ENCODE assay signal across 30 mouse cellular contexts in genomic region chr5:44196167-44196566, GRCm38 (mm10). TPM values are rescaled to one million over a fixed set of nuclear protein-coding genes. Genes with fewer than 3 reads are reported as not detected.
DNase-seq lines count a peak whose midpoint lies in the region; ATAC-seq and TF ChIP-seq lines count a peak whose summit lies in the region.
"Had no signal": no experiment of that assay in that cellular context is flagged by ENCODE, and none has a peak within 500 bp of the region (broad histone marks: within the 10 kb centered on the region; RNA-seq: fewer than 3 reads in every experiment).

No protein-coding gene starts in this region.

- H3K4me1 ChIP-seq in liver, embryonic 12.5 days = peaks cover 41% of the 10 kb centered on the region
- H3K4me1 ChIP-seq in cerebellum, adult 2 months (ENCODE audit: control insufficient read depth, insufficient read depth, low read length) = peaks cover 6% of the 10 kb centered on the region; the same call in 1 of the 2 replicates
- H3K4me1 ChIP-seq: embryonic facial prominence, embryonic 10.5 days; forebrain, embryonic 10.5 days; hindbrain, embryonic 10.5 days; kidney, embryonic 15.5 days; neural tube, embryonic 12.5 days had no signal

- no peaks in the 10 kb centered on the region for H3K27me3 ChIP-seq in liver, embryonic 12.5 days (replicated peaks)
- H3K27me3 ChIP-seq in cerebellum, adult 2 months (ENCODE audit: control insufficient read depth, insufficient read depth, low read length) = no peaks in the 10 kb centered on the region
- H3K27me3 ChIP-seq: heart, embryonic 12.5 days; kidney, embryonic 15.5 days; neural tube, embryonic 12.5 days had no signal

- H3K9ac ChIP-seq in liver, embryonic 12.5 days = no peak overlapping the region
- H3K9ac ChIP-seq: heart, embryonic 12.5 days; kidney, embryonic 15.5 days; neural tube, embryonic 12.5 days had no signal

- H3K27ac ChIP-seq in liver, embryonic 12.5 days = peak overlapping the region; percentile 32; the same call in 1 of the 2 replicates
- no peak overlapping the region for H3K27ac ChIP-seq in cerebellum, adult 2 months (ENCODE audit: insufficient read depth, low read length)
- H3K27ac ChIP-seq: embryonic facial prominence, embryonic 10.5 days; forebrain, embryonic 10.5 days; gastrocnemius, adult 2 months; hindbrain, embryonic 10.5 days; hindbrain, postnatal 0 days; kidney, embryonic 15.5 days; left cerebral cortex, adult 2 months; neural tube, embryonic 12.5 days had no signal

- no peaks in the 10 kb centered on the region for H3K9me3 ChIP-seq in liver, embryonic 12.5 days (replicated peaks)
- H3K9me3 ChIP-seq: embryonic facial prominence, embryonic 10.5 days; forebrain, embryonic 10.5 days; heart, embryonic 12.5 days; hindbrain, embryonic 10.5 days; kidney, embryonic 15.5 days; neural tube, embryonic 12.5 days had no signal

- no peak for TF ChIP-seq CTCF in cerebellum, adult 2 months (IDR thresholded peaks at IDR 0.05; ENCODE audit: borderline replicate concordance, insufficient read depth, low read depth, low read length)

- DNase-seq in R1 (ENCODE audit: low read depth, low spot score) = peak; percentile 12
- DNase-seq in c-Kit-positive CD71-positive TER-119-positive erythroid progenitor cells, embryonic 14.5 days (ENCODE audit: low spot score) = peak; percentile 21
- DNase-seq in cerebellum, adult 2 months = no peak
- no peak for DNase-seq in ovary, postnatal 10 days (ENCODE audit: low spot score)
- no peak for DNase-seq in adrenal gland, postnatal 4 days (ENCODE audit: low spot score in 2 of 2)
- DNase-seq: adrenal gland, postnatal 14 days; cerebellum, postnatal 10 days; gastrocnemius, adult 2 months; heart, postnatal 10 days; kidney, adult 11 months; kidney, postnatal 4 days; layer of hippocampus, adult 9-11 months; left cerebral cortex, postnatal 4 days; lung, adult 2 months; lung, postnatal 14 days; midbrain, embryonic 14.5 days; retina, postnatal 1 day; right cerebral cortex, postnatal 25 days; spleen, adult 18-20 months; thymus, postnatal 25 days had no signal

- TF ChIP-seq POLR2A in cerebellum, adult 2 months (IDR thresholded peaks at IDR 0.05; ENCODE audit: borderline replicate concordance, insufficient read depth, low read length) = no peak

- 55% methylated on average over 4 of the region's 4 CpGs for WGBS in liver, embryonic 12.5 days (ENCODE audit: insufficient replicate concordance)
- WGBS in cerebellum, adult 2 months = 87% methylated on average over 4 of the region's 4 CpGs

- no peak overlapping the region for H3K4me3 ChIP-seq in liver, embryonic 12.5 days
- no peak overlapping the region for H3K4me3 ChIP-seq in cerebellum, adult 2 months (replicated peaks; ENCODE audit: insufficient read depth, low read depth, low read length)
- H3K4me3 ChIP-seq: embryonic facial prominence, embryonic 10.5 days; forebrain, embryonic 10.5 days; gastrocnemius, adult 2 months; heart, embryonic 12.5 days; hindbrain, embryonic 10.5 days; kidney, embryonic 15.5 days; left cerebral cortex, adult 2 months; neural tube, embryonic 12.5 days had no signal

- peaks cover 55% of the 10 kb centered on the region for H3K36me3 ChIP-seq in liver, embryonic 12.5 days

- no peak overlapping the region for H3K4me2 ChIP-seq in liver, embryonic 12.5 days
- H3K4me2 ChIP-seq: heart, embryonic 12.5 days; kidney, embryonic 15.5 days; neural tube, embryonic 12.5 days had no signal

- ATAC-seq in liver, embryonic 12.5 days = peak; percentile 84
- ATAC-seq in megakaryocyte progenitor cell, adult 5-6 weeks (replicated peaks; ENCODE audit: poor library complexity) = peak; percentile 87
- ATAC-seq: hindbrain, postnatal 0 days had no signal

RNA-seq across cellular contexts. Expression of gene Tapt1, which starts 30.3 kb away (rescaled TPM):
- 46.0 and 48.3 TPM in 2 replicates for polyA plus RNA-seq in liver, embryonic 12.5 days (2016; fragmentation: Nextera tagmentation; extraction: Ambion mirVana)
- total RNA-seq in megakaryocyte progenitor cell, adult 5-6 weeks (2015) = 60.7 and 72.6 TPM in 2 replicates
- total RNA-seq in megakaryocyte progenitor cell, adult 5-6 weeks (2017) = 68.6 and 75.2 TPM in 2 replicates
- polyA plus RNA-seq in cerebellum, adult 2 months (2012; rRNA removed) = 79.6 and 86.3 TPM in 2 replicates
- 10 to 100 TPM; 45.8 to 48.3 TPM for total RNA-seq in adrenal gland, postnatal 4 days (2021)

Comparison
In these comparisons a context has a peak if more than half of its experiments do, and no peak if none do; other contexts are left out.
1. DNase-seq: peak in R1 (single experiment) and c-Kit-positive CD71-positive TER-119-positive erythroid progenitor cells, embryonic 14.5 days (single experiment); none in cerebellum, adult 2 months (0 of 2), ovary, postnatal 10 days (single experiment) and adrenal gland, postnatal 4 days (0 of 2).